Mouse (Mus musculus) G1E-ER4 (cell line): ENCODE data around the gene Gpr176. TPM values are rescaled to one million over a fixed set of nuclear protein-coding genes. Genes with fewer than 3 reads are reported as not detected.

ENCODE experiments used
- GATA1 ChIP-seq: IDR thresholded peaks from one replicate; pipeline ENCODE4 v1.8.0; 2012; ENCODE audit warnings: low read length, inconsistent platforms
- polyA plus RNA-seq: library from polyadenylated mRNA; stranded (reverse); fragments of >175 nt; gene quantifications from 2 replicates; pipeline ENCODE4 v1.2.3, GENCODE M21; 2012

The Gpr176 gene
- polyA plus RNA-seq, 1 experiment = not detected

DNA sequence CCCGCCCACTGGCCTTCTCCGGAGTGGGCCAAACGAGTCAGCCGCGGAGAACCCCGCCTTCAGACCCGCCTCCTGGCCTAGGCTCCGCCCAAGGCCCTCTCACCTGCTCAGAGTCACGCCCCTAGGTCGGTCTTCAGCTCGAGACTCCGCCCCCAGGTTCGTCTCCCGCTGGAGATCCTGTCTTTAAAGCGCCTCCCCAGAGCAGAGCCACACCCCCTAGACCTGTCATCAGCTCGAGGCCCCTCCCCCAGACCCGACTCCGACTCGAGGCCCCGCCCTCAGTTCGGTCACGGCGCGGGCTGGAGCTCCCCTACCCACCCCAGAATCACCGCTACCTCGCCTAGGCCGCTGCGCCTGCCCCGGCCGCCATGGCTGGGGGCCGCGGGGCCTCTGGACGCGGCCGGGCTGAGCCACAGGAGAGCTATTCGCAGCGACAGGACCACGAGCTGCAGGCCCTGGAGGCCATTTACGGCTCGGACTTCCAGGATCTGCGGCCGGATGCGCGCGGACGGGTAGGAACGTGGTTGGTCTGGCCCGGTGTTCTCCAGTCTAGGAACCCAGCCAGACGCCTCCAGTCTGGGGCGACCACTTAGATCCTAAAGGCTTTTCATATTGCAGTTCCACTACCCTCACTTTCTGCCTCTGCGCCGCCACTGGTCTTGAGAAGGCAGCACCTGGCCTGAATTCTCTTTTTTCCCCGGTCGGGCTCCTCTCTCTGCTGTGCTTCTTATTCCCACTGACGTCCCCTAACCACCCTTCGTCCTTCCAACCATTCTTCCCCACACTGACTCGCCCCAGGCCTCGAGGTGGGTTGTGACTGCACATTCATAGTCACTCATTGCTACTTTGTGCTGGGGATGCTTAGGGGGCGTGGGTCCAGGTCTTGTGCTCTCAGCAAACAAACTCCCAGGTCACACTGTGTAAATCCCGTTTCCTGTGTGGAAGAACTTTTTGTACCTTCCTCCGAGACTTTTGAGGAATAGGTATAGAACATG, 15.4 kb upstream of the Gpr176 start, which contains the start of gene Eif2ak4:
Gene Eif2ak4, plus strand, starts transcription at position 278 of the 995 bp plus-strand sequence.
- no peak for TF ChIP-seq GATA1

DNA sequence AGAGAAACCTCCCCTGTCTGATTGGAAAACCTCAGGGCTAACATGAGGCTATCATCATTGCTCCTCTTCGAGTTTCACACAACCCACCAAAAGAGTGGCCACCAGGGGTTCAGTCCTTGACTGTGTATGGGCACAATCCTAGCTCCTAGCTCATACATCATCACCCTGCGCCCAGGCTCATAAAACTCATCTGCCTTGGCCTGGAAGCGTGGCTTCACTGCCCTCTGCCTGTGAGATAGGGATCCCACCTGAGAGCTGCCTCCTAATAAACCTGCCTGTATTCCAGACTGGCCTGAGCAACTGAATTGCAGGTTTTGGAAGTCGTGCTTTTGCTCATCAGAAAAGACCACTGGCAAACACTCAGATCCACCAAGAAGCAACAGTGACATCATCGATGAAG, 10.2 kb upstream of the Gpr176 start:
- TF ChIP-seq GATA1 = no peak

DNA sequence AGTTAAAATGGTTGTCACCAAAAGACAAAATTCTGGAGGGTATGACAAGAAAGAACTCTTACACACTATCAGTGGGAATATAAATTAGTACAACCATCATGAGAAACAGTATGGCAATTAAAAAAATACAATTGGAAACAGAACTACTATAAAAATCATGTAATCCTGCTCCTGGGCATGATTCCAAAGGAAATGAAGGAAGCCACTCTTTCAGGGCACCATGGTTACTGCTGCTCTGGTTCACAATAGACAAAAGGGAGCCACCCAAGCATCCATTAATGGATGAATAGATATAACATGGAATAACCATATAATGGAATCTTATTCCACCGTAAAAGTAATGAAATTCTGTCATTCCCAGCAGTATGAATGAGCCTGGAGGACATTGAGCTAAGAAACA, 6.5 kb upstream of the Gpr176 start:
- no peak for TF ChIP-seq GATA1

DNA sequence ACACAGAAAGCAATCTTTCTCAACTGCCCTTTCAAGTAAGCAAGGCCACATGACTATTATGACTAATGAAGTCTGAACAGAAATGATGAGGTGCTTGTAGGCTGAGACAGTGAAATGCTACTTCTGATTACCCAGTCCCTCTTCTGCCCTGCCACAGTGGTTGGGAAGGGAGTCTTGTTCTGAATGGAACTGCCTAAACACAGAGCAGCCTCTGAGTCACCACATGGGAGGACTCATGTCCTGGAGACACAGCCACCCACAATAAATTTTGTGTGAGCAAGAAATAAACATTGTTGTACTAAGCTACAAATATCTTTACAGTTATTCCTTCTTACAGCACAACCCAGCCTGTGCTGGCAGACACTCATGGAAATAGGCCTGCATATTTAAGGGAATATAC, 2.7 kb upstream of the Gpr176 start:
- no peak for TF ChIP-seq GATA1

DNA sequence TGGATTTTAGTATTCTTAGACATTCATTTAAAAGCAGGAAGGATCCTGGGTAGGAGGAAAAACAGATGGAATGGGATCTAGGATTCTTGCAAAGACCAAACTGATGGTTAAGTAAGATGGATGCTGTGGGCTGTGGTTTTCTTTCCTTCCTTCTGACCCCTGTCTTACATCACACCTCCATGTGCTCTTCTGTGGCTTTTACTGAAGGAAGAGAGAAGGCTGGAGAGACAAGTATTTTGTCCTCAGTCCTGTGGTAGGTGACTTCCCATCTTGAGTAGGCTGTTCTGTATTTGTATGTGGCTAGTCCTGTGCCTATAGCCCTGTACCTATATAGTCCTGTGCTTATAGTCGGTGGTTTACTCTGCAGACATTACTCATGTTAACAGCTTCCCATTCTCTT, 2.3 kb upstream of the Gpr176 start:
- no peak for TF ChIP-seq GATA1

DNA sequence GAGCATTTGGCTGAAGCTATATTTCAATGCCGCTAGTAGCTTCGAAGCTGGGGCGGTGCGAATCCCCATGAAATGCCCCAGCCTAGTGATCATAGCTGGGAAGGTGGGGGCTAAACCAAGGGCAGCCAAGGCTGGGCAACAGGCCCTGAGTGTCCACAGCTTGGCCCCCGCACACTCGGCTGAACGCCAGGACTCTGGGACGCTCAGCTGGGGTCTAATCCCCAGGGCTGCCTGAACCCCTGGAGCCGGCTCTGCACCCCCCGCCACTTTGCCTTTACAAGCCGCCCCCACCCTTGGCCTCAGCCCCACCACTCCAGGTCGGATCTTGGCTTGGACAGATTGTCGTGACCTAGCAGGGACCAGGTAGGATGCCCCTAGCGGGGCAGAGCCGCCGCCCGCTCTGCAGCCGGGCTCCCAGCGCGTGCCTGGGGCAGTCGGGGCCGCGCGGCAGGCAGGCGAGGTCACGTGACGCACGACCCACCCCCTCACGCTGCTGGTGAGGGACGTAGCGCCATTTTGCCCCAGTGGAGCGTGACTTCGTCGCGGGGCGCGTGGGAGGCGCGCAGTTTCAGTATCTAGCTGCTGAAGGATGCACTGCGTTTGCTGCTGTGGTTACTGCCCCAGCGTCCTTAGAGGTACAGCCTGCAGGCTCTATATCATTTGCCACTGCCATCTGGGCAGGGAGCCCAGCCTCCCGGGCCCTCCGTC, 507 bp upstream of the Gpr176 start:
- TF ChIP-seq GATA1 = no peak

DNA sequence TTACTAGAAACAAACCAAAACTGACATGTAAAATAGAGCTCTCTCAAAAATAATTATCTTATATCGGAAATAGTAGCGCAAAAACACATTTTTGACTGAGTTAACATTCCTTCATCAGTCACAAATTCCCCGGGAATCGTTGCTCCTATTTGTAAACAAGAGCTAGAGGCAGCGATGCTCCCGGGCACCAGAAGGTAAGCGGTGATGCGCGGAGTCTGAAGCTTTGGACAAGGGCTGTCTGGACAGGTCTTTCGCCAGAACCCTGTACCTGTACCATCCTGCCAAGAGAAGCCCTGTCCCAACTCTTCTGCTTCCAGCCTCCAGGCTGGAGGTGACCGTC, 688 bp downstream of the Gpr176 start:
- TF ChIP-seq GATA1 = no peak

DNA sequence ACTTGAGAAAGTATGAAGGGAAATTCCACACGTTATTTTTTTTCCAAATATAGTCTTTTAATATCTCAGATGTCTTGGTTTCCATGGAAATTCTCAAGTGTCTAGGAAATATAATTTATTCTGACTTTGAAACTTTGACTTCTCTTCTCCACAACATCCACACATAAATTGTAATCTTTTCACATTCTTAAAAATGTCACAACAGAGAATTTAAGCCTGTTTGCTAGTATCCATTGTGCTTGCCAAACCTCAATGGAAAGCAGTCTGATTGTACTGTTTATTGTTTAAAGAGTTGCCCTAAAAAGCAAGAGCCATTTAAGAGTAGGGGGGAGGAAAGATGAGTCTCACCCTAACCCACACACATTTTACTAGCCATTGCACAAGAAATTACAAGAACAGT, 1.4 kb downstream of the Gpr176 start:
- no peak for TF ChIP-seq GATA1

DNA sequence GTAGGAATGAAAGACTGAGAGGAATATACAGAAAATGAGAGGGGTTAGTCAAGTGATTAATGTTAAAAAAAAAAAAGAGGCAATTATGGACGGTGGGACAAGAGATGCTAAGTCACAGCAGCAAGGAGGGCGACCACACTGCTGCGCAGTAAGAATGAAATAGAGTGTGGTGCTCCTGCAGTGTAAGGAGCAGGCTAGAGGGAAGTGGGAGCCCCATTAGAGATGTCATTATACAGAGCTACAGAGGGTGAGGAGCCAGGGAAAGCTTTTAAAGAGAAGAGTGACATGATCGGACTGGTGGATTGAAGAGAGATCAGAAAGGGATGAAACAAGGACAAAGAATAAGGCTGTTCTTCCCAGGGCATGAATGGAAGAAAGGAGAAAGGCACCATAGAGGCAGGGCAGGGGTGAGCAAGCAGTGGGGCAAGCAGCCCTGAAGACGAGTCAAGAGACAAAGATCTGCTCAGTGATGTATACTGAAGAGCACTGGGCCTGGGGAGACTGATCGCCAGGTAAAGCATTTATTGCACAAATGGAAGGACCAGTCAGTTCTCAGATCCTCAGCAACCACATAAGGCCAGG, 18.0 kb downstream of the Gpr176 start:
- no peak for TF ChIP-seq GATA1

DNA sequence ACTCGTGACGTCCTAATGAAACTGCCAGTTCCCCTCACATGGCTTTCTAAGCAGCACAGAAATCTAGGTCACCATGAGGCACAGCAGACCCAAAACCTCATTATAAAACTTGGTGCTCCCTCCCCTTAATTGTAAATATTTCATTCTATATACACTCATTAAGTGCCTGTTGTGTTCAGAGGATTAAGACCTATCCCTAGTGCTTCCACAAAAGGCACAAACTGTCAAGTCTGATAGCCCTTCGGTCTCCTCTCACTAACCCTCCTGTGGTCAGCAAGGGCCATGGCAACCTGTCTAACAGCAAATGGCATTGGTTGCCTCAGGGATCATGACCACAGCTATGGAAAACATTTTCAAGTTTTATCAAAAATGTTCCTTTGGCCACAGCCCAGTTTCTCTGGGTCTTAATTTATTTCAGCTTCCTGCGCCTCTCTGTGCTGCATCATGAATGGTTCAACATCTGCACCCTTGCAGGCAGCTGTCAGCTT, 19.3 kb downstream of the Gpr176 start:
- TF ChIP-seq GATA1 = no peak

DNA sequence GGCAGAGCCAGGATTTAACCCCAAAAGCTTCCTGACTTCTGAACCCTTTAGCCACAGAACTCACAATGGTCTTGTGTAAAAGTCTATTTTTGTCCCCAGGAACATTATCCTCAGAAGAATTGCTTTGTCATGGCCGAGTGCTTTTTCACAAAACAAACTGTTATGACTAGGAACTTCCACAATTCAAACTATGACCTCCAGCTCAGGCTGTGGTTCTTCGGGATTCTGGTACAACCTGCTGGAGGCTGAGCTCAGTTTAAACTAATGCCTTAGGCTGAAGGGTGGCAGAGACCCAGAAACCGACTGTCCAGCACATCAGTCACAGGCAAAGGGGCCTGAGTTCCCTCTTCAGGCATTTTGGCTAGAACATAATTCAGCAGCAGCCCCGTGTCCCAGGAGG, 19.7 kb downstream of the Gpr176 start:
- TF ChIP-seq GATA1 = no peak

DNA sequence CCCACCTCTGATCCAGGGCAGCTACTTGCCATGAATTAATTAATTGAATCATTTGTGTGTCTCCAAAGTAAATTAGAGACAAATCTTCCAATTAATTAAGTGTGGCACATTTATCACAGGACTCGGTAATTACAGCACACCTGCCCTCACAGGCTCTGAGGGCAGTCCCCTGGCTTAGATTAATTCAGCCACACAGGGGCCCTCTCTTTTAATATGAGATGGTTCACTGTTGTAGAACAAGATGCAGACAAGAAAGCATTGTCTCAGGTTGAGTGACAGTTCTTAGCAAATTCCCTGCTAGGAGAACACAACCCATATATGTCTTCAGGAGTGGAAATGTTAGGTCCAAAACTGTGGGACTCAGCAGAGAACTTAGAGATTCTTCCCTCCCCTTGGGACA, 27.7 kb downstream of the Gpr176 start:
- TF ChIP-seq GATA1 = no peak

DNA sequence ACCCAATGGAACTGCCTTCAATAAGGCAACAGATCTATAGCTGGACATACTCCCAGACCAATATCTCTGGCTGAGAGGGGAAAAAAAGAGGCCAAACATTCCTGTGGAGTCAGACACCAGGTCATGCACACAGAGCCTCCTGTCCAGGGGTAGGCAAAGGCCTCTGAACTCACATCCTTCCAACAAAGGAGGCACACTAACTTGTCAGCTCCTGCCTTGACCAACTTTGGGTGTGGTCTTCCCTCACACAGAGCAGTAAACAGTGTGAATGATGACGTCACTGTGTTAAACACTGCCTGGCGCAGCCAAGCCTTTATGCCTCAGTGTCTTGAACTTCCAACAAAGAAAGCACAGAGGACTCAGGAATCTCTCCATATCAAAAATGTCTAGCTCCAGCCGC, 29.3 kb downstream of the Gpr176 start:
- TF ChIP-seq GATA1 = no peak

DNA sequence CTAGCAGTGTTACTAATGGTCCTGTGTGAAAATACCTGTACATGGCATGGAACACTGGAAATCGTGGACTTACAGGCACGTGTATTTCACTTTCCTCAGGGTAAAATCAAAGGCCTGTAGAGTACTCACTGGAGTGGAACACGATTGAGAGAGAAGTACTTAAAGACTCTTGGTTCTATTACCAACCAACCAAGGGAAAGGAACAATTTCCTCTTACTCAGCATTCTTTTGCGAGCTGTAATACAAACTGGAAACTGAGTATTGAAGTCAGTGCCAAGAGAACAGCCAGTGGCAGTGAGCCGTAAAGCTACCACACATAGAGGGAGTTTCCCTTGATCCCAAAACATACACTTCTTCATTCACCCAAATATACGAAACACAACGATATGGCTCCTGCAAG, 31.9 kb downstream of the Gpr176 start:
- no peak for TF ChIP-seq GATA1

DNA sequence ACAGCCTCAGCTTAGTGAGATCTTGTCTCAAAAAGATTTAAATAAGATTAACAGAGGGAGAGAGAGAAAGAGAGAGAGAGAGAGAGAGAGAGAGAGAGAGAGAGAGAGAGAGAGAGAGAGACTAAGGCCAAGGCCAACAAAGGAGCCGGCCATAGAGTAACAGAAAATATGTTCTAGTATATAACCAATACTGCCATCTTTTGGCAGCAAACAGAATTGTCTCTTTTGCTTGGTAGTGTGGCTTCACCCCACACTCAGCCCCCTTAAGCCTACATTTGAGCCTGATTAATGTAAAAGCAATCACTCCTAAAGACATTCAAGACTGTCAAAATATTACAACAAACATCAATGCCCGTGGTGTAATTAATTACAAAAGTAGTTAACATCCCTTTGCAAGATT, 37.1 kb downstream of the Gpr176 start:
- TF ChIP-seq GATA1 = no peak

DNA sequence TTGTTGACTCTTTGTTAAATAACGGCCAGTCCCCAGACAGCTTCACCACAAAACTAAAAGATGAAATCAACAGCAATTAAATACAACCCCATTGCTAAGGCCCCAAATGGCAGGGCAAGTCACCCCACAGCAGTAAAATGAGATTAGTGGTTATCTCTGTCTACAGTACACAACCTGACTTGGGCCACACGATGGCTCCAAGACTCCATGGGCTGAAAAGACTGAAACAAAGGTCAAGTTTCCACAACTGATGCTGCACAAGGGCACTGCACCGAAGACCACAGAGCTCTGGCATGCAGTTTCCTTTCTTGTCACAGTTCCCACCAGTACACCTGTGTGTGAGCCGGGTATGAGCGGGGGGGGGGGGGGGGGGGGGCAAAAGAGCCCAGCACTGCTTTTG, 50.6 kb downstream of the Gpr176 start:
- no peak for TF ChIP-seq GATA1

DNA sequence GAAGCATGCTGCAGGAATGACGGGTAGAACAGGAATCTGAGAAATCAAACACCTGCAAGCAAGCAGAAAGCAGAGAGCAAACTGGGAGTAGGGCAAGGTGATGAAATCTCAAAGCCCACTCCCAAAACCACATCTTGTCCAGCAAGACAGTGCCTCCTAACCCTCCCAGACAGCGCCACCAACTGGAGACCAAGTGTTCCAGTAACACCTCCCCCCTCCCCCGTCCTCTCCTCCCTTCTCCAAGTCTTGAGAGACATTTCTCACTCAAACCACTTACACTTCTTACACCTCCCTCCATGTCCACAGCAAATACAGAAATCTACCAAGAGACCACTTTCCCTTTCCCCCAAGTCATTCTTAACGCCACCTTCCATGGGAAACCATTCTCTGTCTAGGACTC, 51.4 kb downstream of the Gpr176 start:
- TF ChIP-seq GATA1 = no peak
